Mouse (Mus musculus) adrenal gland, postnatal 14 days (tissue): Measurements from ENCODE around the gene Mapk1ip1l. TPM values are rescaled to one million over a fixed set of nuclear protein-coding genes. Genes with fewer than 3 reads are reported as not detected.

ENCODE experiments used
- DNase-seq: peaks from one replicate; pipeline ENCODE4 v3.0.0; 2021; ENCODE audit warnings: mixed read lengths
- long read RNA-seq, 2 experiments: library from polyadenylated mRNA; stranded (forward); transcript quantifications; one replicate each; pipeline ENCODE4 v2.0.0; 2021
- total RNA-seq: library from RNA; stranded (reverse); gene quantifications from 2 replicates; pipeline ENCODE4 v1.2.3, GENCODE M21; 2021

Gene Mapk1ip1l
- 74.8 and 78.9 TPM in 2 replicates for total RNA-seq
- long read RNA-seq, experiment 1, full-length matches to known transcripts: 7 of 14 reads
- long read RNA-seq, experiment 1, partial matches to known transcripts: 0 of 14 reads
- long read RNA-seq, experiment 1, other reads (novel, unspliced or antisense): 7 of 14 reads
- long read RNA-seq, experiment 2, full-length matches to known transcripts: 8 of 15 reads
- long read RNA-seq, experiment 2, partial matches to known transcripts: 1 of 15 reads
- long read RNA-seq, experiment 2, other reads (novel, unspliced or antisense): 6 of 15 reads

DNA sequence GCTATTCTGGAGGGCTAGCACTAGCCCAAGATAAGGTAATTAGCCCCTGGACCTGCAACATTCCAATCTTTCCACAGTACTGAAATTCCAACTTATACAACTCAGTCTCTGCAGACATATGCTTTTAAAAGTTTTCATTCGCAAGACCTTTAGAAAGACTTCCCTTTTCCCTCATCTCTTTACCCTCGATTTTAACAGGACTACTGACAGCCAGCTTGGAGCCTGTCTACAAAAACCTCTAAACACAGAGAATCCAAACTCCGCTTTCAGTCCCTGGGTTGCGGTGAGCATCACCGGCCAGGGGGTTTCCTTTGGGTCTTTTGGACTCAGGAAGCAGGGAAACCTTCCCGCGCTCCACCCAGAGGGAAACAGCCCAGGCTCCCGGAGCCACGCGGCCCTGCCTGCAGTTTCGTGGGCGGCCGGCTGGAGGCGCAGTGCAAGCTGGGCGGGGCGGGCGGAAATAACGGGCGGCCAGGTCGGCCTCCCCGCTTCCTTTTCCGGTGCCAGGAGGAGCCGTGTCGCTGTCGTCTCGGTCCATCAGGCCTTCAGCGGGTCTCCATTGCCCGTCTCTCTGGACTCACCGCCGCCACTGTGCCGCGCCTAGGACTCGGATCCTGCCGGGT lies at the start of gene Mapk1ip1l:
Gene Mapk1ip1l (plus strand): TSS at position 482 of the 623 bp plus-strand sequence.
- DNase-seq: peak; percentile 97

DNA sequence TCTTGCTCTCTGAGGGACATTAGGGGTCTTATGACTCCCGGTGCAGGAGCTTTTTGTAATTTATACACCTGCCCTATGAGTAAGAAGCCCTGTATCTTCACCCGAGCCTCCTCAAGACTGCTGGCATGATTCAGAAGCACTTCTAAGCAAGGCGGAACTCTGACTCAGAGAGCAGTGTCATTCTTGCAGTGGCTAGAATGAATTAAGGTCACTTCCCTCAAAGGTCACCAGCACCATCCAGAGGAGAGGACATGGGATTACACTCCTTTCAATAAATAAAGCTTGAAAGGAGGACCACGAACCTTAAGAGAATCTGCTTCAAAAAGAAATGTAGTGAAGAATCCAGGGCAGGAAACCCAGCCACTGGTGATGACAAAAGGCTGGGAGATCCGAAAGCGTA lies 48.2 kb upstream of the Mapk1ip1l start:
- DNase-seq: peak; percentile 69

DNA sequence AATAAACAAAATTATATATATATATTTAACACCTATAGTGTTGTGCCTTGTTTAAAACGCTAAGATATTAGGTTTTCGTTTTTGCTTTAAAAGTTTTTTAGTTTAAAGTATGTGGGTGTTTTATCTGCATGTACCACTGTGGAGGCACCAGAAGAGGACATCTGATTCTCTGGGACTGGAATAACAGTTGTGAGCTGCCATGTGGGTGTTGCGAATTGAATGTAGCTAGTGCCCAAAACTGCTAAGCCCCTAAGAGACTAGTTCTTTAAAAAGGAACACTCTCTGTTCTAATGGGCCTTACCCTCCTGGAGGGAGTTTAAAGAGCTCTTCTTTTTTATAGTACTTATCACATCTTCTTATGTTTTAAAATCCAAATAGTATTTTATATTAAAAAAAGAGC lies 33.2 kb upstream of the Mapk1ip1l start:
- DNase-seq: no peak

DNA sequence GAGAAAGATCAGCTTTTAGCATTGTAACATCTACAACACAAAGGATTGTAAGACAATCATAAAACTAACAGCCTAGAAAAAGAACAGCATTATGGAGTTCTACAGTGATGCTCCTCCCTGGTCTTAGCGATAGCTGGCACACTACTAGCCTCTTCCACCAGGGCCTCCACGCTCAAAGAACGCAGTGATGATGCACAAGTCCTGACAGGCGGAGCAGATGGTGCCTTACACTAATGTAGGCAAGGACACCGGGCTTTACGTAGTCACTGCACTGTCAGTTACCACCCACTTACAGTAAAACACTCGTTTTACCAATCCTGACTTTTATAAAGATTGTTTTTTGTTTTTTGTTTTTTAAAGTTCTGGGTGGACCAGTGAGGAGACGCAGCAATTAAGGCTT lies 32.2 kb upstream of the Mapk1ip1l start:
- no peak for DNase-seq

DNA sequence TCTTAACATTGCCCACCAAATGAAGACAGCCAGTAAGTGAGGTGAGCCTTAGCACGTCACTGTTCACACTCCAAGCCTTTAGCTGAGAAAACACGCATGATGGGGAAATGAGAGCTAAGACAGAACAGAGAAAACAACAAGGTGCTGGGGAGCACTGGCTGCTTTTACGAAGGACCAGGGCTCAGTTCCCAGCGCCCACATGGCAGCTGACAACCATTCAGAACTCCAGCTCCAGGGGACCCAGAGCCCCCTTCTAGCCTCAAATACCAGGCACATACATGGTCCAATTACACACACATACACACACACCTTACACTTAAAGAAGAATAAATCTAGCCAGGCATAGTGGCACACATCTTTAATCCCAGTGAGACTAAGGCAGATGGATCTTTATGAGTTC lies 29.0 kb upstream of the Mapk1ip1l start:
- no peak for DNase-seq

DNA sequence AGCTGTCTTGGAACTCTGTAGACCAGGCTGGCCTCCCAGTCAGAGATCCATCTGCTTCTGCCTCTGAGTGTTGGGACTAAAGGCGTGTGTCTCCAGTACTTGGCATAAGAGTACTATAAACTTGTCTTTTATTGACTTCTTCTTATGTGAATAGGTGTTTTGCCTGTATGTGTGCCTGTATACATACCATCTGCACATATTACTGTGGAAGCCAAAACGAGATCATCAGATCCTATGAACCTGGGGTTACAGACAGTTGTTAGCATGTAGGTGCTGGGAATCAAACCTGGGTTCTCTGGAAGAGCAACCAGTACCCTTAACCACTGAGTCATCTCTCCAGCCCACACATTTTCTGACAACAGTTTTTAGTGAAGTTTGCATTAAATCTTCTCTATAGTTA lies 28.4 kb upstream of the Mapk1ip1l start:
- no peak for DNase-seq

DNA sequence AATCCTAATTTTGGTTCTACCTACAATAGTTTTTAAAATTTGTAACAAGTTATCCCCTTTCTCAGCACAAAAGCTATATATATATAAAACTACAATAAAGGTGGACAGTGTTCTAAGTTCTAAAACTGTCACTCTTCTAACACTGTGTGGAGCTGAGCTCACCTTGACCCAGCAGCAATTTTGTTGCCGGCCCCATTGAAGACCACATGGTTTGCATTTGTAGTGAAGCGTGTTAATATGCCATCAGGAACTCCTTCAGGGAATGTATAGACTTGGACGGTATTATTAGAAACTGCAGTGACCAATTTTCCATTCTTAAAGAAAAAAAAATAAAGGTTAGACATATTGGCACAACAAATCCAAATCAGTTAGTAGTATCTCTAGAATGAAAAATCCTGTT lies 24.3 kb upstream of the Mapk1ip1l start:
- no peak for DNase-seq

DNA sequence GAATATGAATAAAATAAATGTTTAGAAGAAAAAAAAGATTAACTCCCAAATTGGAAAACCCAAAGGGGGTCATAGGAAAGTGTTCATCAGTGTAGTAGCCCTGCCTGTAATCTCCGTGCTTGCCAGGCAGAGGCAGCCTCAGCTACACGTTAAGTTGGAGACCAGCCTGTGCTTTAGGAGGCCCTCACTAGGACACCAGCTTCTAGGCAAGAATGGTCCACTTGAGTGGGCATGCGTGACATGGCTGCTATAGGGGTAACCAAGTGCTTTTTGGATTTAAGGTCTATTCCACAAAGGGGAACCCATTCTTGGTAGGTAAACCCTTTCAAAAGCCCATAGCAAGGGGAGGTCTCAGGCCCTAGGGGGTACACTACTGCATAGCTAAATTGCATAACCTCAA lies 22.6 kb upstream of the Mapk1ip1l start:
- DNase-seq: no peak

DNA sequence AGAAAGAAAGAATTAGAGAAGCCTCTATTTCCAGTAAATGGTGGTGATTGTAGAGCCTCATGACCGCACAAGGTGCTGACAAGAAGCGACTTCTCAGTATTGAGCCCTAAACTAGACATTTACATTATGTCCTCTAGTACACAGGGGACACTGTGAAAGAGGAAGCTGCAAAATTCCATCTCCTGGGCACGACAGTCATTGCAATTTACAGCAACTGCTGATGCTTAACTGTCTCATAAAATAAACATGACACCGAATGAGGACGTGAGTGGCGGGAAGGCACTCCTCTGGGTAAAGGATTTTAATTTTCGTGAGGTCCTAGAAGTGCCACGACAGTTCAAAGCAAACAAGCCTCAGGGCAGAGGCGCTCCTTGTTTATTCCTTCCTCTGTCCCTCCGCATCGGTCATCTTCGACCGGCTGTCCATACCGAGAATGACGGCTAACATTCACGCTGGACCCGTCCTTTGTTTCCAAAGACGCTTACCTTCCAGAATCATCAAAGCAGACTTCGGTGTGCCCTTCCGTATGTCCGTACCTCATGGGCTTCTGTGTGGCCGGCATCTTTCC lies 21.9 kb upstream of the Mapk1ip1l start:
- peak; percentile 17 for DNase-seq

DNA sequence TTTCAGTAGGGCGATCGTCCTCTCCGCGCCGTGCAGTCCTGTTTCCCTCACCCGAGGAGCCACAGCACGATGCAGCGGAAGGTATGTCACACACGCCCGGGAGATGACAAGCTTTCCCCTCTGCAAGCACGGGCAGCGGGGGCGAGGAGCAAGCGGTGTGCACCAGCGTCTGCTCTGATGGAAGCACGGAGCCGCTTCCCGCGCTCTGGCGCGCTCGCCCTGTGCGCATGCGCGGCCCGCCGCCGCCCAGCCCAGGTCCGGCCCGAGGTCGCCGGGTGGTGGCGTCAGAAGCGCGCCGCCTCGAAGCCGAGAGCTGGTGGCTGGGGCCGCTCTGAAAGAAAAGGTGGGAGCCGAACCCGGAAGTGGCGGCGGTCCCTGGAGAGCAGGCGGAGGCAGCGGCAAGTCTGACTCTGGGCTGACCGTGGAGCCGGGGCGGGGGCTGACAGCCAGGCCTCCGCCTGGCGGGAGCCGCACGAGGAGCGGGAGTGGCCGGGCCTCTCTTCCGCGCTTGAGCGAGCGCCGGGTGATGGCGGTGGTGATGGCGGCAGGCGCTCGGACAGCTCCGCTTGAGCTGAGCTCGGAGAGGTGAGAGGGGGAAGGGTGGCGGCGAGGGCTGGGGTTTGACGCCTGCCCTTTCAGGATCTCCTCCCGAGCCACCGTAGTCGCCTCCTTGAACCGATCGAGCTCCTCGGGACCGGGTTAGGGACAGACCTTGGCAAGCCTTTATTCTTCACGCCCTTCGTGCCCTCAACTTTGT lies 21.3 kb upstream of the Mapk1ip1l start, which contains the start of the genes Wdhd1 and Socs4:
Gene Wdhd1 (minus strand): TSS at position 221 of the 757 bp plus-strand sequence.
Gene Socs4 (plus strand): TSS at position 295 of the 757 bp plus-strand sequence.
- DNase-seq: peak; percentile 98

DNA sequence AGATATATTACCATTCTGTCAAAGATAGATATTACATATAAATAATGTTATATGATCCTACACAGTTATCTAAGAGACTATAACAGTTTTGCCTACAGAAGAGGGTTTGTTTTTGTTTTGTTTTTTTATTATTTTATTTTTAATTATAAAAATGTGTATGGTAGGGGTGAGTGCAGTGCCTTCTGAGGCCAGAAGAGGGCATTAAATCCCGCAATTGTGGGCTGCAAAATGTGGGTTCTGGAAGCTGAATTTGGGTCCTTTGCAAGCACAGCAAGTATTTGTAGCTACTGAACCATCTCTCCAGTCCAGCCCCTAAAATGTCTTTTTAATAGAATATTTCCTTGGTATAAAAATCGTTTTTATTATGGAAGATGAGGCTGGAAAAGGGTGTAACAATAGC lies 19.0 kb upstream of the Mapk1ip1l start:
- DNase-seq: no peak

DNA sequence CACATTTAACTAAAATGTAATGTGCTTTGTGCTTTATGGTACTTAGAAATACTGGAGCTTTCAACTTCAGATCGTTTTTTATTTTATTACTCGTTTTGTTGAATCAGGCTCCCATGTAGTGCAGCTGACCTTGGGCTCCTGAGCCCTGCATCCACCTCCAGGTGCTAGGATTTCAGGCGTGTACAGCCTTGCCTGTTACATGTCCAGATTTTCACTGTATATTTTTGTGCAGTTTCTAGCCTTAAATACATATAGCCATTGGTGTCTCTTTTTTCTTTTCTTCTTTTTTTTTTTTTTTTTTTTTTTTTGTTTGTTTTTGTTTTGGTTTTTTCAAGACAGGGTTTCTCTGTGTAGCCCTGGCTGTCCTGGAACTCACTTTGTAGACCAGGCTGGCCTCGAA lies 16.5 kb upstream of the Mapk1ip1l start:
- no peak for DNase-seq

DNA sequence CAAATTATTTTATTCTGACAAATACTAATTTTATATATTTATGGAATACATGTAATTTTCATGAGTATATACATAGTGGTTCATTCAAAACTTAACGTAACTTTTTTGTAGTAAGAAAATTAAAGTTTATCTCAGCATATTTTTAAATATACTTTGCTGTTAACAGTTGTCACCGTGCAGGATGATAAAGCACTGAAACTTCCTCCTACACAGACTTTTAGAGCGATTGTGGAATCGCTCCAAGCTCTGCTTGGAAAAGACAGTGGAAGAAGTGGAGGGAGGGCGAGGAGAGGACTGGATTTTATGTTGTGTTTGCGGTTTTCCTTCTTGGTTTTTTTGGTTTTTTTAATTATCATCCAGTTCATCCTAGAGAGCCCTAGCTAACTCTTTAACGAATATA lies 14.5 kb upstream of the Mapk1ip1l start:
- no peak for DNase-seq

DNA sequence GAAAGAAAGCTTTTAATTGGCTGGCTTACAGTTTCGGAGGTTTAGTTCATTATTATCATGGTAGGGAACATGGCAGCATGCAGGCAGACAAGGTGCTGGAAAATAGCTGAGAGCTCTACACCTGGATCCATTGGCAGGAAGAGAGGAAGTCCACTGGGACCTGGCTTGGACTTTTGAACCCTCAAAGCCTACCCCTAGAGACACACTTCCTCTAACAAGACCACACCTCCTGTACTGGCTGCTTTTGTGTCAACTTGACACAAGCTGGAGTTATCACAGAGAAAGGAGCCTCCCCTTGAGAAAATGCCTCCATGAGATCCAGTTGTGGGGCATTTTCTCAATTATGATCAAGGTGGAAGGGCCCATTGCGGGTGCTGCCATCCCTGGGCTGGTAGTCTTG lies 12.8 kb upstream of the Mapk1ip1l start:
- DNase-seq: no peak

DNA sequence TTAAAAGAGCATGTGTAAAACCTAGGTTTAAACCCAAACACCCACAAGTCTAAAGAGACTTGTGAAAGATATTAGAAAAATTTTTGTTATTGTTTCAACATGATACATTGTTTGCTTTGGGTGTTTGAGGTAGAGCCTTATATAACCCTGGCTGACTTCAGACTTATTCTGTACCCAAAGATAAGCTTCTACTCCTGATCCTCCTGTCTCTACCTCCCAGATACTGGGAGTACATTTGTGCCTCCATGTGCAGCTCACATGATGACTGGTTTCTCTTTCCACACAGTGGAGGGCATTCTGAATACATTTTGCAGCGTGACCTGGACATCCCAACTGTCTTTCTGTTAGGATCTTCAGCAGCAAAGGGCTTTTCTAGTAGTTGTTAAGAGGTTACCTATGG lies 11.9 kb upstream of the Mapk1ip1l start:
- no peak for DNase-seq

DNA sequence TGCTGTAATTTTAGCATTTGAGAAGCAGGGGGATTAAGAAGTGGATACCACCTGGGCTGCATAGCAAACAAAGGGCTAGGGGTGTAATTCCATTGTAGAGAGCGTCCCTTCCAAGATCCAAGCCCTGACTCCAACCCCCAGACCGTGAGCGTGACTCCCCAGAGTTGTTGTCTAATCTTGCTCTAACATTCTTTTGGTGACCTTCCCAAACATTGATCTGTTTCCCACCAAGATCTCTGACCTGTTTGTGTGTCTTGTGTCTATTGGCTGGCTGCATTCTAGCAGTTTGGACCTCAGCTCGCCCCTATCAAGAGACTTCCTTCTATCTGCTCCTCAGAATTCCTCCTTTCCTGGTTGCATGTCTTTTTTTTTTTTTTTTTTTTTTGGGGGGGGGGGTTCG lies 11.0 kb upstream of the Mapk1ip1l start:
- no peak for DNase-seq

DNA sequence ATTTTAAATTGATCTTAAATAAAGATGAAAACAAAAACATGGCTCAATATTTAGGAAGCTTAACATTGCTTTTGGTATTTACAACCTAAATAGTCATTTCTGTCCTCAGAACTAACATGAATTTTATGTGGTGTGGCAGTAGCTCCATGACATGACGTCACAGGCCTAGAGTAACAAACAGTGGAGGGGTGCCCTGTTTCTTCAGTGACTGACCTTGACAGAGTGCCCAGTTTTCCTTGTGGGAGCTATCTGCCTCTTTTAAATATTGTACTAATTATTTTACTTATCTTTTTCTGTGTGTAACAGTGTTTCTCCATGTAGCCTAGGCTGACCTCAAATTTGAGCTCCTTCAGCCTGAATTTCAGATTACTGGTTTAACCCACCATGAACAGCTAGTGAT lies 6.3 kb upstream of the Mapk1ip1l start:
- DNase-seq: peak; percentile 51

DNA sequence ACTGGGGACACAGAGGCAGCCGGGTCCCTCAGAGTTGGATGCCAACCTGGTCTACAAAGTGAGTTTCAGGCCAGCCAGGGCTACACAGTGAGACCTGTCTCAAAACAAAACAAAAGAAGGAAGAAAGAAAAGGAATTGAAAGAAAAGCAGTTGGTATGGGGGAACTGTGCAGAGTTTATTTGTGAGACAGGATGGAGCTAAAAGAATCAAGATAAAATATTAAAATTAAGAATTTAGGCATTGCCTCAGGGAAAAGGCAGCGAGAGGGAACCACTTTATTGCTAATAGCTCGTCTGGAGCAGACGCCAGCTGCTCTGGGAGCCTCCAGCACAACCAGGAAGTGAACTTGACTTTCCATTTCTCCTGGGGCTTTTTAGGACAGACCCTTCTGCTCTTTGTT lies 3.9 kb upstream of the Mapk1ip1l start:
- DNase-seq: no peak

DNA sequence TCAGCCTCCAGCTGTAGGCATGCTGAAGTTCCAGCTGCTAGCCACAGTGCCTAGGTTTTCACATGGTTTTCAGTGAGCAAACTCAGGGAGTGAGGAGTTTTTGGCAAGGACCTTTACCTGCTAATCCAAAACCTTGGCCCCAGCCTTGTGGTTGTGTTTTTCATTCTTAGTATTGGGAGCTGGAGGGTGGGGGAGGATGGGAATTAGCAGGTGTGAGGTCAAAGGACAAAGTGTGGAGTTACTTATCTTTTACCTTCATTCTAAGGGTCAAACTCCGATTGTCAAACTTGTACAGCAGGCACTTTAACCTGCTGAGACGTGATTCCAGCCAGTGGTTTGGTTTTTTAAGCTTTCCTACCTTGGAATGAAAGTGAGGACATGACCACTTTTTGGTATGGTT lies 1.8 kb upstream of the Mapk1ip1l start:
- DNase-seq: no peak

DNA sequence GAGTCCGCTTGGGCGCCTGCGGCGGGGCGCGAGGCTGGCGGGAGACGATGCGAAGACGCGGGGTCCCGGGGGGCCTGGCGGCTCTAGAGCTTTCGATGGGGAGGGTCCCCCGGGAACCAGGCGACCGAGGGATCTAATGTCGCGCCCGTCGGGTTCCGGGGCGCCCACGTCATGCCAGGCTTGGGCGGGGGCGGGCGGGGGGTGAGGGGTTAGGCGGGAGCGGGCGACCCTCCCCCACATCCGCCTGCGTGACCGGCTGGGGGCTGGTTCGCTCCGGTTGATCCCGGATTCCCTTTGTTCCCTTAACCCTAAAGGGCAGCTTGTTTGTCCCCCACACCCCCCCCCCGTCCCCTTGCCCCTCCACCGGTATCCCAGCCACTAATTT lies 334 bp downstream of the Mapk1ip1l start:
- DNase-seq: no peak

DNA sequence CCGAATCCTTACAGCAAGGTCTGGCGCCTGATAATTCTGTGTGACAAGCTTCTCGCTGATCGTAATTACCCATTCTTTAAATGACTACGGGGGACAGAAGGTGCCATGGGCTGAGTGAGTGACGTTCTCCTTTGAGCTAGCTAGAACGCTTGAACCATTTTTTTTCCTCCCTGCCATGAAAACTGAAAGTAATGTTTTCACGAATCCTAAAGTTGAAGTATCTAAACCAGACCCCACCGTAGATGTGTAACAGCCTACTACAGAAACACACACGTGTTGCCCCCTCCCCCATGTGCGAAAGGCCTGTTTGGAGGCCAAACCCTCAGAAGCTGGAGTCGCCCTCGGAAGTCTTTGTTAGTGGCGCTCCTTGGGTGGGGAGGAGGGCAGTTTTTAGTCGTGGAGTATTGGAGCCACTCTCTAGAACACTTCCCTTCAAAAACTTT lies 774 bp downstream of the Mapk1ip1l start:
- DNase-seq: peak; percentile 62

DNA sequence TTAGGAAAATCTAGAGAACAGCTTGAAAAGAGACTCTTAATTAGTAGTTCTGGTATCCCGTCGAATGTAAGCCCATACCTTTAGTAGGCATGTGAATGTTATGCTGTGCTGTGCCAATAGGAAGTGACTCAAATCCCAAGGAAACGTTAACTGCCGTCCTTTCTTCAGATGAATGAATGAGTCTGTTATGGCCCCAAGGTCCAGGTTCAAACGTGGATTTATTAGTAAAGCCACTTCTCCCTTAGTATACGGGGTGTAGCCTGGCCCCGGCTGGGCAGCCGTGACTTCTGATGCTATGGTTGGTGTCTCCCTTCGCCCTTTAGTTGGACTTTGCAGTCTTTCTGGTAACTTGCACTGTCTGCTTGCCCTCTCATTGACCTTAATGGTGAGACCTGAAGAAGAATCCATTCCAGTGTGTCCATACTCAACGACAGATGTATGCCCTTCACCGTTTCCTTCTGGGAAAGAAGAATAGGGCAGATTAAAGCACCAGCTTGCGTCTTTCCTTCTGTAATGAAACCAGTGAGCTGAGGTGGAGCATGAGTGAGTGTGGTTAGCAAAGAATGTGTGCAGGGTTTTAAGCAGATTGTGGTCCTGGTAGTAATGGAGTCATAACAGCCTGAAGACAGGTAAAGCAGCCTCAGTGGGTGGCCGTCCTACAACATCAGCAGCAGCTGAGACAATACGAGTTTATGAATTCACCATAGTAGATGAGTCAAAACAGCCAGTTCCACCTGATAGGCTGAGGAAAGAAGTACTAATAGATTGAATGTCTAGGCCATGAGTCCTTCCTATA lies 5.0 kb downstream of the Mapk1ip1l start:
- no peak for DNase-seq
